Mouse (Mus musculus) layer of hippocampus, adult 8-10 months (tissue): ENCODE data around the gene Abcg1. TPM values are rescaled to one million over a fixed set of nuclear protein-coding genes. Genes with fewer than 3 reads are reported as not detected.

Source experiments
- DNase-seq, 2 experiments: peaks; one replicate each; pipeline ENCODE4 v3.0.0; 2022; ENCODE audit warnings: low spot score in 2 of 2
- total RNA-seq, 4 experiments: library from RNA; stranded (reverse); gene quantifications; 2 replicates each; pipeline ENCODE4 v1.2.4; 2022

The Abcg1 gene
- total RNA-seq, 4 experiments from 2014 or later: 75.8 to 84.4 (median 81.0) TPM

DNA sequence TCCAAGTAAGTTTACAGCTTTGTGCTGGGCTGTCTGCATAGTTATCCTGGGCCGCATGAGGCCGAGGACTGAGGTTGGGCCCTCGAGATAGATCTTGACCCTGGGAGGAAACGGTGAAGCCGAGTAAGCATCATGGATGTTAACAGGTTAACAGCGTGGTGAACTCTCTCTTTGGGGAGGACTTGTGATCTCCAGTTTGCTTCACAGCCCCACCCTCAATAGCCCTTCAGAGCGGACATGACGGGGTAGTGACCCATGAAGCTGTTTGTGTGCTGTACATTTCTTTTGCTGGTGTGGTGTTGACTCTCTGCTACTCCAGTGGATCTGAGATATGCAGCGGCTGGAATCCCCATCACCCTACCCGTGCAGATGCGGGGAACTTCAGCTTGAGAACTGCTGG, 21.1 kb downstream of the Abcg1 start:
- DNase-seq: no peak

DNA sequence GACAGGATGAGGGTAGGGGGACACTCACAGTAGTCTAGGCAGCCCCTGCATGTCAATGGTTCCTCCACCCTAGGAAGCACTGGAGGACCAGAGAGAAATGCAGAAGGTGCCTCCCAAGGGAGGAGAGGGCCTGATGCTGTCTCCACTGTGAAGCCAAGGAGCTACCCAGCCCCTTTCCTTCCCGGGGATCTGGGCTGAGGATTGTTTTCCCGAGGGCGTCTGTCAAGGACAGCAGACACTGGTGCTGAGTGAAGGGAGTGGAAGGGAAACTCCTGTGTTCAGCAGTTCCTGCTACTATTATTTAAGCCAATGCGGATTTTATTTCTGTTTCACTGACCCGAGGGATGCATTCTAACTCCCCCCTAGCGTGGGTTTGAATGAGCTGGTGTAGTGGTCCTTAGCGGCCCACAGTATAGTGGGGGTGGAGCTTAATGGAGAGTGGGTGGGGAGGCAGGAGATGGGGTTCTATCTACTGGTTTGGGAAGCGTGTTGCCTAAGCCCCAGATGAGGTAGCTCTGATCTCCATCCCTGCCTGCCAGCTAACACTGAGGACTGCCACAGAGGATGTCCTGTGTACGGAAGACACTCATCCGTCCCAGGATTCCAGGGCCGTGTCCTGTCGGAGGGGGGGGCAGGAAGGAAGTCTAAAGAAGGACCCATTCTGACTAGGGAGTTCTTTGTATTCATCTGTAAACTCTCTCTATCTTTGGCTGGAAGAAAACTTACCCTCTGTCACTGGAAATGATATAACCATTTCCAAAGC, 21.8 kb downstream of the Abcg1 start:
- no peak for DNase-seq

DNA sequence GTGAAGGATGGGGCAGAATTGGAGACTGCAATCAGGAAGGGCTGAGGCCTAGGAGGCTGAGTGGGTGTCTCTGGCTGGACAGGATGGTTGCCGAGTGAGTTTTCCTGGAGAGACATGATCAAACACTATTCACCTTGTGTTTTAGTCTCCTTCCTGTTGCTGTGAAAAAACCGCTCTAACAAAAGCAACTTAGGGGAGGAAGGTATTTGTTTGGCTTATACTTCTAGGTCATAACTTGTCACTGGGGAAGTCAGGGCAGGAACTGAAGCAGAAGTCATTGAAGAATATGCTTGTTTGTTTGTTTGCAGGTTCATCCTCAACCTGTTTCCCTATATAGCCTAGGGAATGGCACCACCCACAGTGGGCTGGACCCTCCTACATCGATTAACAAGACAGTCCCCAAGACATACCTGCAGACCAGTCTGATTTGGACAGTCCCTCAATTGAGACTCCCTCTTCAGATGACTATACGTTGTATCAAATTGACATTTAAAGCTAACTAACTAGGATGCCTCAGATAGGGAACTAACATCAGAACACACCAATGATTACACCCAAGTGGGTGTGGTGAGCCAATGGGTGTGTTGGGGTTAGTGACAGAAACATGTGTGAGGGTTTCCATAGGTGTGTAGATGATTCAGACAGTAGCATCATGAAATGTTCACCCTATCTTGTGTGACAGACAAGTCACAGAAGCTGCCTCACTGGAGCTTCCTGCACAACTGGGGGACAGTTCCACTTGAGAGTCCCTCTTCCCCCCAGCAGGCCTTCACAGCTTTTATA, 25.0 kb downstream of the Abcg1 start:
- no peak for DNase-seq

DNA sequence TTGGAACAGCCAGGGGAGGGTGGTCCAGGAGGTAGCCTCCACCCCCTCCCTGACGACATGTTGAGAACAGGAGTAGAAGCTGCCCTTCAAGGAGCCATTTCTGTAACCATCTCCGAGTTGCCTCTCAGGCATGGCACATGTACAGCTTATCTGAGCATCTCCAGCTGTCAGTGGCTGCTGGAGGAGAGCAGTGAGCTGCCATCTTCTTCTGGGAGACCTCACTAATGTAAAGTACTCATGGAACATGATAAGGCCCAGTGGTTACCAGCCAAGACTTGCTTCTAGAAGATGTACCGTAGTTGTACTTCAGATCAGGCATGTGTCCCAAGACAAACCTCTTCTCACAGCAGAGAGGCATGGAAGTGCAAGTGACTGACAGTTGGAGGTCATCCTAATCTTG, 28.0 kb downstream of the Abcg1 start:
- DNase-seq: no peak

- DNase-seq: peak in 1 of 2 experiments; percentile 33
These were observed 28.7 kb downstream of the Abcg1 start for GRCm38 (mm10) chr17:31086196-31086595.

DNA sequence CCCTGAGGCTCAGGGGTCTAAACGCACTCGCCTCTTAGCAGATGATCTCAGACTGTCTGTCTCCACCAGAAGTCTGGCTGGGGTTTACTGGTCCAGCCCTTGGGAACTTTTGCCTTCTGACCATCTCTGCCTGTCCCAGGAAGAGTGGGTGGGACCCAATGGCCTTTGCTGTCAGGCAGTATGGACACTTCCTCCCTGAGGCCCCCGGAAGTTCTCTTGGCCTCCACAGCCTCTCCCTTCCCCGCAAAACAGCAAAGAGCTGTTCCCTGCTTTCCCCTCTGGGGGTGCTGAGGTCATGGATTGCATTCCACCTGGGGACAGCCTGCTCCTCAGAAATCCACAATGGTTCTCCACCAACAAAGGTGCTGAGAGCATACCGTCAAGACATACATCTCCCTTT, 31.2 kb downstream of the Abcg1 start:
- no peak for DNase-seq

DNA sequence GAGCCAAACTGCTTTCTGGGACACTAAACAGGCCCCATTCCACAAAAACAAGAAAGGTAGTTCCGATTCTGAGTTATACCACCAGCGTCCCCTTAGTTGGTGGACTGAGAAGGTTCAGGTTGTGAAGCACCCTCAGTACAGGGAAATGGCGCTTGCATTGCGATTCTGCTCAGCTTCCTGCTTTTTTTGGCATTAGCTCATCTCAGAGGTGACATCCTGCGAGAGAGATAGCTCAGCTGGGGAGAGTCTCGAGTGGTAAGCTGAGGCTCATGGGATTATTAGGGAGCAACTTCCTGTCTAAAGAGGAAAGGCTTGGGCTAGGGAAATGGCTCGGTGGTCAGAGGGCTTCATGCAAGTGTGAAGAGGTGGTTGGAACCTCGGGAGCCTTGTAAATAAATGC, 32.4 kb downstream of the Abcg1 start:
- DNase-seq: no peak

GRCm38 (mm10) chr17:31091023-31091735, 33.7 kb downstream of the Abcg1 start:
- peak in 1 of 2 experiments; percentile 28 for DNase-seq

DNA sequence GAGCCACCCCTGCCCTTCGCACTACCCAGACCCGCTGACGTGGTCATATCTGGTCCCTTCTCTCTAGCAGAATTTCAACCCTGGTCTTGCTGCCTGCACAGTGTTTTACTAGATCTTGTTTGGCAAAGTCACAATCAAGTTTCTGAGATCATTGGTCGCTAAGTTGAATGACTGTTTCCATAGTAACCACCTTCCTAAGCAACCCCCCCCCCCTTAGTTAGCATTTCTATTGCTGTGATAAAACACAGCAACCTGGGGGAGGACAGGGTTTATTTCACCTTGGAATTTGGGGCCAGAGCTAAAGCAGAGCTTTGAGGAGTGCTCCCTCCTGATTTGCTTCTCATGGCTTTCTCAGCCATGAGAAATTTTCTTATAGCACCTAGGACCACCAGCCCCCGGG, 37.3 kb downstream of the Abcg1 start:
- DNase-seq: no peak

DNA sequence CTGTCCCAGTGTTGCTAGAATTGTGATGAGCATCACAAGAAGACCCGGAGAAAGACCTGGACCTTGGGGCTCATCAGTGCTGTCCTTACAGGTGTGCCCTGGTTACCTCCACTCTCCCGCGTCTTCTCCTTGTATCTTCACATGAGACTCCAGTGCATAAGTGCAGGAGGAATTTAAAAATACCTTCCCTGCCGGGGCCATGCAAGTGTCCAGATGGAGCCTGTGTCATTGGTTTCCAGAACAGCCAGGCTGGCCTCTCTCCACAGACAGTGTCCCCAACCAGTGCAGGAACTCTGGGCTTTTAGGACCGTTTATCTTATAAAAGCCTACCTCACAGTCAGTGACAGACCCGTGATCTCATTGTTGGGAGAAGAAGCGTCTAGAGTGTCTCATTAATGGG, 38.1 kb downstream of the Abcg1 start:
- no peak for DNase-seq

GRCm38 (mm10) chr17:31096893-31097292, 39.4 kb downstream of the Abcg1 start:
- DNase-seq: no peak

DNA sequence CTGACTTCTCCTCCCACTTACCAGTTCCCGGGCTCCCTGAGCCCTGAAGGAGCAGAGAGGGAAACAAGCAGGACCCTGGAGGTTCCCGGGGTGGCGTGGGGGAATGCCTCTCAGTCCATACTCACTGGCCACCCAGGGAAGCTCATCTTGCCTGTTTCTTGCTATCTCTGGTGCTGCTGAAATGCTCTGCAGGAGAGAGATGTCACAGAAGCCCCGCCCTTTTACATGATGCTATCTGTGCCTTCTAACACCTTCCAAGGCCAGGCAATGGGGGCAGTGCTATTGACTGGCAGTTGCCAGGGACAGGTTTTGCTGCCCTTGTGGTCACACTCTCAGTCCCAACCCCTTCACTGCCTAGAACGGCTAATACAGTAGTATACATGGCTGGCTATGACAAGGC, 41.3 kb downstream of the Abcg1 start:
- no peak for DNase-seq

GRCm38 (mm10) chr17:31103007-31103570, 45.6 kb downstream of the Abcg1 start:
- DNase-seq: no peak

GRCm38 (mm10) chr17:31103823-31104222, 46.3 kb downstream of the Abcg1 start:
- DNase-seq: no peak

DNA sequence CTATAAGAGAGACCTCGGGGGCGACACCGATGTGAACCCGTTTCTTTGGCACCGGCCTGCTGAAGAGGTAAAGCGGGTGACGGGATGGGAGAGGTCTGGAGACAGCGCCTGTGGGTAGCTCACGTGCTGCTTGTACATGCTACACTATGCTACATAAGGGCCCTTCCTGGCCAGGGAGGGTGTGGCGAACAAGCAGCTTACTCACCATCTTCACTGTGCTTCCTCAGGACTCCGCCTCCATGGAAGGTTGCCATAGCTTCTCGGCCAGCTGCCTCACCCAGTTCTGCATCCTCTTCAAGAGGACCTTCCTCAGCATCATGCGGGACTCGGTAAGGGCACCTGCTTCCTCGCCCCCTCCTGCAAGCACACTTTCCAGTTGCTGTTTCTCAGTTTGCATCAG, 50.9 kb downstream of the Abcg1 start:
- DNase-seq: no peak

DNA sequence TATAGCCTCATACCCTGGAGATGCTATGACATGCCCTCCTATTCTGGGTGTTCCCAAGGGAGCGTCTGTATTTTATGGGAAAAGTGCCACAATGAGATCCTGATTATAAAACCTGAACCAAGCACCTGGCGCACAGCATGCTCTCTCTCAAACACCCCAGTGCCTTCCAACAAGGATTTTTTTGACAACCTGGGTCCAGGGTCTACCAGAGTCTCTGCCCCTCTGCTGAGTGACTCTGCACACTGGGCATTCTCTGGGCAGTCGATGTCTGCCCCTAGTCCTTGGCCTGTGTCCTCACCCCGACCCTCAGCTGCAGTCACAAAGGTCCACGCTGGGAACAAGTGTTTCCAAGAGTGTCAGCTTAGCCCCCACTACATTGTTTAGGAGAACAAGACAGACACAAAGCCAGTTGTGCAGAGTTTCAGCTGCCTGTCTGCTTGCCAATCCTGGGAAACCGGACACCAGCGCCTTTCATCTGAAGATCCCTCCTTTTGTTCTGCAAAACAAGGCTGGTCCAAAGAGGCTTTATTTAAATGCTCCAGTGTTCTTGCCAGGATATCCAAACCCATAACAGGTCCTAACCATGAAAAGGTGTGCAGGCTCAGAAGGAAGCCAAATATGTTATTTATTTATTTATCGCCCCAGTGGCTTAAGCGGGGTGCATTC, 55.8 kb downstream of the Abcg1 start:
- DNase-seq: peak in 1 of 2 experiments; percentile 36

DNA sequence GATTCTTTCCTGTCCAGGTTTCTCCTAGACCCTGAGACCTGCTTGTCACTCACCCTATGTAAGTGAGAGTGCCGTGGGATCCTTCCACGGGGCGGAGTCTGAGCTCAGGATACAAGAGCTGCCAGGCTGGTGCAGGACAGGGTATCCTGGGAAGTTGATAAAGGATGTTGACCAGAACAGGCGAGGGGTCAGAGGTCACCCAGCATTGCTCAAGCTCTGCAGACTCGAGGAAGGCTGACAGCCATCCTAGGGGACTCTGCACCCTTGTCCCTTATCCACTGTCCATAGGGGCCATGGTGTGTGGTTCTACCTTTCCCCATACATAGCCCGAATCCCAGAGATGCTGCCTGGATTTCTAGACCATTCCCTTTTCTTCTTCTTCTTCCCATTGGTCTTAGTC, 58.6 kb downstream of the Abcg1 start:
- no peak for DNase-seq

DNA sequence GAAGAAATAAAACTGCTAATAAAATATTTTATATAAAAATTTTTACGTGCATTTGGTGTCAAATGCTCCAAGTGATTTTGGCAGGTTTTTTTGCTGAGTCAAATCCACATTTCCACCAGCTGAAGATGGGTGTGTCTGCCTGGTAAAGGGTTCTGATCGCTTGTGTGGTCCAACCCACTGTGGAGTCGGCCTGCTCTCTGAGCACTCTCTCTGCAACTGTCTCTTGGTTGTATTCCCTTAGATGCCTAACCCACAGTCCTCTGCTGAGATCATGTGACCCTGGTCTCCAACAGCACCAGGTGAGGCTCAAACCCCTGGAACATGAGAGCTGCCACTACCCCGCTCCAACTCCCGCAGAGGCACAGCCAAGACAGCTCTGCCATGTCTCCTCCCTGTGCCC, 60.5 kb downstream of the Abcg1 start:
- no peak for DNase-seq

DNA sequence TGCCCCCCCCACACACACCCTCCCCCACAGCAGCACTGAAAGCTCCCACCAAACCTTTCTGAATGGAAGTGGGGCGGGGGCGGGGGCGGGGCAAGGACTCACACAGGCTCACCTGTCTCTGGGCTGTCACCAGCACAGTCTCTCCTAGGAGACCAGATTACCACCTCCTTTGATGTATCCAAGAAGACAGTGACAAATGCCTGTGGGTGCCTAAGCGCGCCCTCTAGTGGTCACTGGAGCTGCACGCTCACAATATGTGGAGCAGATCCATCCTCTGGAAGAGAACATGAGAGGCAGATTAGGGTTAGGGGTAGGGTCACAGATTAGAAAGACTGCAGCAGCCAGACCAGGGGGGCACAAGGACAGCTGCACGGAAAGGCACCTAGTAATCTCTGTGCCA, 62.0 kb downstream of the Abcg1 start:
- peak; percentile 64 to 85 for DNase-seq

DNA sequence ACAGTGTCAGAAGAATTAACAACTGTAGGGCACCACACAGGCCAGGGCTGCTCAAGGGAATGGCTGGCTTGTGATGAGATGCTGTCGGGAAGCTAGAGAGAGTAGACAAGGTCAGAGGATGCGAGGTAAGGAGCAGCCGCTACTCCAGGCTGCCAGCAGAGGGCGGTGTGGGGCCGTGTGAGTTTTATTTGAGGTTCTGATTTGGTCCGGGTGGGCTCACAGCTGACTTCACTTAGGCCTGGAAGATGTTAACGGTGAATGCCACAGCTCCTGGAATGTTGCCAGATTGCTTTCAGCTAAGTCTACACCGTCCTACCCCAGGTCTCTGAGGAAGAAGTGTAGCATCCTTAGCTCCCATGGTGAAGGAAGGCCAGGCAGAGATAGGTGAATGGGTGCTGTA, 64.5 kb downstream of the Abcg1 start:
- peak in 1 of 2 experiments; percentile 37 for DNase-seq

GRCm38 (mm10) chr17:31125548-31126266, 68.2 kb downstream of the Abcg1 start:
- no peak for DNase-seq
